Comparison of ENCODE assay signal across 12 mouse cellular contexts in the genomic region with DNA sequence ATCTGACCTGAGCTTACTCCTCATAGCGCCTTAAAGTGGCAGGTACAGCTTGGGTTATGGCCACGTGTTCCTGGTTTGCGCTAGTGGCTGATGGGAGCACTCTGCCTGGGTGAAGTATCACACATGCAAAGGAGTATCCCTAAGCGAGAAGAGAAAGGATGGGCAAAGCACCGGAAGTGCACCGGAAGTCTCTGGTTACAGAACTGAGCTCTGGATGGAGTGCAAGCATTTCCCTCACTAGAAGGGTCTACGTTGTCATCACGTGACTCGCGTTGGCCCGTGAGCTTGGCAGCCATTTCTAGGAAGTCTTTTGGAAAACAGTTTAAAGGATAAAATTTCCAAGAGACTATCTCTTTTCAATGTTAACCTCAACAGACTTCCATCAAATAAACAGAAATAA.
"Had no signal": no experiment of that assay in that cellular context is flagged by ENCODE, and none has a peak within 500 bp of the region (broad histone marks: within the 10 kb centered on the region; RNA-seq: fewer than 3 reads in every experiment).

No protein-coding gene starts in this region.

- DNase-seq: gastrocnemius, postnatal 14 days; gastrocnemius, postnatal 36 days; heart, adult 11 months; heart, adult 2 months; heart, postnatal 14 days; heart, postnatal 4 days; kidney, adult 11 months; kidney, adult 2 months; kidney, adult 9 months; kidney, postnatal 14 days; kidney, postnatal 36 days; left cerebral cortex, postnatal 4 days had no signal
